Mouse (Mus musculus) liver, adult 2 months (tissue): Measurements from ENCODE around the gene Nol12.

ENCODE experiments used
- CTCF ChIP-seq: fragments of 200-500 bp; IDR thresholded peaks from 2 replicates; pipeline ENCODE4 v1.5.1; 2011; ENCODE audit warnings: low read depth, low read length, control low read depth
- POLR2A ChIP-seq: fragments of 200-500 bp; IDR thresholded peaks from 2 replicates; pipeline ENCODE4 v1.6.1; 2011; ENCODE audit warnings: low read length, control low read depth; ENCODE audit not compliant: insufficient read depth; ENCODE audit errors: extremely low read depth

- TF ChIP-seq CTCF = peak; percentile 40
- no peak for TF ChIP-seq POLR2A
These were observed 39.2 kb downstream of the Nol12 start for GRCm38 (mm10) chr15:78973950-78974349.
